Mouse (Mus musculus): Measurements from ENCODE around the gene Gm9857. TPM values are rescaled to one million over a fixed set of nuclear protein-coding genes. Genes with fewer than 3 reads are reported as not detected.
A peak's percentile ranks its signal among the peaks of the same experiment; 100 is the strongest.

Gm9857 gene
- not detected in 2 replicates for polyA plus RNA-seq (2016; fragmentation: Nextera tagmentation; extraction: Ambion mirVana)

DNA sequence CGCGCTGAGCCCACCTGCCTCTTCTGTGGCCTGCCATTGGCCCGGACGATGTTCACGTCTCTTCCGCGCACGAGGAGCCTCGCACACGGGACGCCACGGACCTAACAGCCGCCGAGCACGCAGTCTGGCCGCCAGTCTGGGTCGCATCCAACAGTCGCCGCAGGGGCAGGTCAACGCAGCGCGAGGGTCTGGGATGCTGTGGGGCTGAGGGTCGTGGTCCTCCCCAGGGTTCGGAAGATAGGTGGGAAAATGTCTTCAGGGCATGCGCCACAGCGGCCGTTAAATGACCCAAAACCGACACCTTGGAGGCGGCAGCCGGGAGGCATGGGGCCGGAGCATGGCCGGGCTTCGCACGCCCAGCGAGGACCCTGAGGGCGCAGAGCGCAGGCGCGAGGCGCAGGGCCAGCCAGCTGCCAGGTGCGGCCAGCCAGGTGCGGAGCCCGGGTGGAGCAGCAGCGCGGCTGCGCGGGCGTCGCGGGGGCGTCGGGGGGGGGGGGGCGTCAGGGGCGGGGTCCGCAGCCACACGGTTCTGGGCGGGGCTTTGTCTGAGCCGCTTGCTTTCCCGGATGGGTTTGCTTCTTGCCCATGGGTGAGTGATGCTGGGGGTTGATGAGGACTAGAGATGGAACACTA lies at the start of gene Gm9857:
Gm9857 (minus strand) TSS at position 445 of the 633 bp plus-strand sequence.
- peak within 1 kb of the TSS; percentile 37 for H3K4me3 ChIP-seq (replicated peaks)
- peak within 1 kb of the TSS; percentile 37; the same call in 1 of the 2 replicates for H3K9ac ChIP-seq (replicated peaks)
- H3K27ac ChIP-seq = no peak within 1 kb of the TSS
- 57% methylated on average over 54 of the region's 59 CpGs for WGBS
- H3K36me3 ChIP-seq = no peaks in the 10 kb centered on the region
- no peaks in the 10 kb centered on the region for H3K4me1 ChIP-seq (replicated peaks)
- H3K4me2 ChIP-seq = peak within 1 kb of the TSS; percentile 60
- no peaks in the 10 kb centered on the region for H3K9me3 ChIP-seq
- peak; percentile 68; the same call in 1 of the 2 replicates for ATAC-seq (ENCODE audit: insufficient number of reproducible peaks, insufficient read depth, low FRiP score, low TSS enrichment, low read depth)
- no peaks in the 10 kb centered on the region for H3K27me3 ChIP-seq

GRCm38 (mm10) chr3:108987009-108987659 lies 46.9 kb upstream of the Gm9857 start:
- Histone ChIP-seq H3K9ac (replicated peaks) (no peak overlapping the region), H3K36me3 (peaks cover 30% of the 10 kb centered on the region), H3K9me3 (no peaks in the 10 kb centered on the region), H3K4me1 (replicated peaks) (no peaks in the 10 kb centered on the region), H3K4me2 (no peak overlapping the region), H3K27me3 (no peaks in the 10 kb centered on the region), H3K4me3 (replicated peaks) (no peak overlapping the region), H3K27ac (no peak overlapping the region)
- WGBS = 86% methylated on average over 12 of the region's 12 CpGs
- ATAC-seq (ENCODE audit: insufficient number of reproducible peaks, insufficient read depth, low FRiP score, low TSS enrichment, low read depth) = no peak

DNA sequence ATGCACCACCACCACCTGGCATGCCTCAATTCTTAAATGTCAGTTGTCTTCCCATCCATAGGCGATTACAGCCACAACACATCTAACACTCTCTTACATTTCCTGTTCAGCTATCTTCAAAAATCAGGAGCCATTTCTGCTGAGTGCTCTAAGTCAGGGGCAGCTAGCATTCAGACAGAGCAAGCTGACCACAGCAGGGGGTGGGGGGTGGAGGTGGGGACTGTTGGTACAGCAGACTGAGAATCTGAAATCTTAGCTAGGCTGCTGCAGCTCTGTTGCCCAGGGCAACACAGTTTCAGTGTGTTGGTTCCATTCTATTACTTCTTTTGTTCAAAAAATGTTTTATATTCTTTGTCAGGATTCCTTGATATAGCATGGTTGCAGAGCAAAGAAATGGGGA lies 46.3 kb upstream of the Gm9857 start:
- Histone ChIP-seq H3K4me3 (replicated peaks) (no peak overlapping the region), H3K4me1 (replicated peaks) (no peaks in the 10 kb centered on the region), H3K27me3 (no peaks in the 10 kb centered on the region), H3K9ac (replicated peaks) (no peak overlapping the region), H3K9me3 (no peaks in the 10 kb centered on the region), H3K27ac (no peak overlapping the region), H3K4me2 (no peak overlapping the region), H3K36me3 (peaks cover 24% of the 10 kb centered on the region)
- WGBS = 85% methylated on average over 1 of the region's 1 CpGs
- no peak for ATAC-seq (ENCODE audit: insufficient number of reproducible peaks, insufficient read depth, low FRiP score, low TSS enrichment, low read depth)

GRCm38 (mm10) chr3:108983989-108984388 lies 43.7 kb upstream of the Gm9857 start:
- Histone ChIP-seq H3K27me3 (no peaks in the 10 kb centered on the region), H3K9me3 (no peaks in the 10 kb centered on the region), H3K4me1 (replicated peaks) (no peaks in the 10 kb centered on the region), H3K36me3 (peaks cover 26% of the 10 kb centered on the region), H3K4me3 (replicated peaks) (no peak overlapping the region), H3K27ac (no peak overlapping the region), H3K4me2 (no peak overlapping the region), H3K9ac (replicated peaks) (no peak overlapping the region)
- WGBS = 84% methylated on average over 5 of the region's 5 CpGs
- no peak for ATAC-seq (ENCODE audit: insufficient number of reproducible peaks, insufficient read depth, low FRiP score, low TSS enrichment, low read depth)

DNA sequence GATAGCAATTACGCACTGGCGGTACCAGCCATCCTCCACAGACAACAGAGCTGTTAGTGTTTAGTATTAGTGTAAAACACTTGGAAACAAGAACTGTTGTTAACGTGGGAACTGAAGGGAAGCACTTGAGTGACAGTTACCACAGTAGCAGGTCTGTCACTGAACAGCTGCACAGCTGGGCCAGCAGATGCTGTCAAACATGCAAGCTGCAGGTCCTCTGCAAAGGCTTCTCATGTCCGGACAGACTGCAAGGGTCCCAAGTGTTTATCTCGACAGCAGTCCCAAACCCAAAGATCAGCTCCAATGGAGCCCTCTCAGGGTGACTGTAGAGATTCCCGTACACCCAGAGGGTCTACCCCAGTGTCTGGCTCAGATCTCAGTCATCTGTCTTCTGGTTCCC lies 41.7 kb upstream of the Gm9857 start:
- H3K27ac ChIP-seq = no peak overlapping the region
- H3K27me3 ChIP-seq = no peaks in the 10 kb centered on the region
- no peak overlapping the region for H3K9ac ChIP-seq (replicated peaks)
- no peak for ATAC-seq (ENCODE audit: insufficient number of reproducible peaks, insufficient read depth, low FRiP score, low TSS enrichment, low read depth)
- H3K4me1 ChIP-seq (replicated peaks) = no peaks in the 10 kb centered on the region
- no peak overlapping the region for H3K4me3 ChIP-seq (replicated peaks)
- H3K4me2 ChIP-seq = no peak overlapping the region
- H3K36me3 ChIP-seq = peaks cover 40% of the 10 kb centered on the region
- no peaks in the 10 kb centered on the region for H3K9me3 ChIP-seq
- WGBS = 84% methylated on average over 6 of the region's 6 CpGs

- Histone ChIP-seq H3K4me2 (no peak overlapping the region), H3K27ac (no peak overlapping the region), H3K9me3 (no peaks in the 10 kb centered on the region), H3K9ac (replicated peaks) (no peak overlapping the region), H3K4me3 (replicated peaks) (no peak overlapping the region), H3K4me1 (replicated peaks) (no peaks in the 10 kb centered on the region), H3K27me3 (no peaks in the 10 kb centered on the region), H3K36me3 (peaks cover 49% of the 10 kb centered on the region)
- WGBS = 95% methylated on average over 13 of the region's 13 CpGs
- ATAC-seq (ENCODE audit: insufficient number of reproducible peaks, insufficient read depth, low FRiP score, low TSS enrichment, low read depth) = no peak
These were observed 37.2 kb upstream of the Gm9857 start for GRCm38 (mm10) chr3:108977340-108978030.

DNA sequence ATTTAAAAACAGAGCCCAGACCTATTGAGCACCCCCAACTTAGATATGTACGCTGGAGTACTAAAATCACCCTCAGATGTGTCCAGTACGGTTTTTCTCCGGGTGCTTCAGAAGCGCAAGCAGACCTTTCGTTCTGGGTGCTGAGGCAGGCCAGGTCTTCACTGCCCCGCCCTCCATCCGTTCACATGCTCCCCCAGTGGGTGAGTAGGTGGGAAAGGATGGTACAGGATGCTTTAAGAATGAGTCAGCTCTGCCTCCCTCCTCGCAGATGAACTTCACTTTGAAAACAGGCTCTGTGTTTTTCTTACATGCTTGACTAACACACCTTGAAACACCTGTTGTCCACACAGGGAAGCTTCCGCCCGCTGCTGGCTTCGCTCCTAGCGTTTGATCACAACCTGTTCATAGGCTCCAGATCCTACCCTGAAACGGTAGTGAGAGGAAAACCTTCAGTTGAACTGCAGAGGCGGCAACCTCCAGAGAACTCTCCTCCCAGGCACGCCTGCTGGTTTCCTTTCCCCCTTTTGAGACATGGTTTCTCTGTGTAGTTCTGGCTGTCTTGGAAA lies 34.8 kb upstream of the Gm9857 start:
- H3K36me3 ChIP-seq = peaks cover 50% of the 10 kb centered on the region

GRCm38 (mm10) chr3:108973980-108974660 lies 33.9 kb upstream of the Gm9857 start:
- Histone ChIP-seq H3K27me3 (no peaks in the 10 kb centered on the region), H3K4me3 (replicated peaks) (no peak overlapping the region), H3K4me1 (replicated peaks) (no peaks in the 10 kb centered on the region), H3K9me3 (no peaks in the 10 kb centered on the region), H3K4me2 (no peak overlapping the region), H3K9ac (replicated peaks) (no peak overlapping the region), H3K36me3 (peaks cover 42% of the 10 kb centered on the region), H3K27ac (no peak overlapping the region)
- ATAC-seq (ENCODE audit: insufficient number of reproducible peaks, insufficient read depth, low FRiP score, low TSS enrichment, low read depth) = no peak
- WGBS = 85% methylated on average over 13 of the region's 13 CpGs

More for the DNA sequence above, 34.8 kb upstream of the Gm9857 start:
- Histone ChIP-seq H3K9me3 (no peaks in the 10 kb centered on the region), H3K4me3 (replicated peaks) (no peak overlapping the region), H3K4me2 (no peak overlapping the region), H3K9ac (replicated peaks) (no peak overlapping the region), H3K27me3 (no peaks in the 10 kb centered on the region), H3K4me1 (replicated peaks) (no peaks in the 10 kb centered on the region), H3K27ac (no peak overlapping the region)
- WGBS = 86% methylated on average over 15 of the region's 15 CpGs
- ATAC-seq (ENCODE audit: insufficient number of reproducible peaks, insufficient read depth, low FRiP score, low TSS enrichment, low read depth) = no peak

DNA sequence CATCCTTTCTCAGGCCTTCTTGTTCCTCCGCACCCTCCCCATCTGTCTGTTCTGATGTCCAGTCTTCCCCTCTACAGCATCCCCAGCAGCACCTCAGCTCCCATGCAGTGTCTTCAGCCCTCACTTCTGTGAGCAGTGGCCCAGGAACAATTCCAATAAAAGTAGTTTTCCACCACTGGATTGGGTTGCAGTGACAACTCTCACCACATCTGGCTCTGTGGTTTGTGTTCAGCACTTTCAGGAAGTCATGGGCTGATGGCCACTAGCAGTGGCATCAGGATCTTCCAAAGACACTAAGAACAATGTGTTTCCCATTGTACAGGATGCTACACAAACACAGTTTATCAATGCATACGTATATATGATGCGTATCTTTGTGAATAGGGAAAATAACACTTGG lies 25.8 kb upstream of the Gm9857 start:
- Histone ChIP-seq H3K9ac (replicated peaks) (no peak overlapping the region), H3K27ac (no peak overlapping the region), H3K4me2 (no peak overlapping the region), H3K27me3 (no peaks in the 10 kb centered on the region), H3K9me3 (no peaks in the 10 kb centered on the region), H3K4me3 (replicated peaks) (no peak overlapping the region), H3K36me3 (0 out of 2 replicates have a peak, but pooled peaks cover 8% of the 10 kb centered on the region), H3K4me1 (replicated peaks) (peaks cover 7% of the 10 kb centered on the region)
- WGBS = 96% methylated on average over 3 of the region's 3 CpGs
- no peak for ATAC-seq (ENCODE audit: insufficient number of reproducible peaks, insufficient read depth, low FRiP score, low TSS enrichment, low read depth)

GRCm38 (mm10) chr3:108964361-108965044 lies 24.3 kb upstream of the Gm9857 start:
- Histone ChIP-seq H3K36me3 (no peaks in the 10 kb centered on the region), H3K4me3 (replicated peaks) (no peak overlapping the region), H3K4me1 (replicated peaks) (peaks cover 7% of the 10 kb centered on the region), H3K9me3 (no peaks in the 10 kb centered on the region), H3K27me3 (no peaks in the 10 kb centered on the region), H3K27ac (no peak overlapping the region), H3K4me2 (no peak overlapping the region), H3K9ac (replicated peaks) (no peak overlapping the region)
- ATAC-seq (ENCODE audit: insufficient number of reproducible peaks, insufficient read depth, low FRiP score, low TSS enrichment, low read depth) = no peak
- WGBS = 78% methylated on average over 7 of the region's 7 CpGs

All from limb, embryonic 12.5 days (tissue).